Mouse (Mus musculus) layer of hippocampus, adult 11-12 months (tissue): ENCODE results near the gene Ddx19b.
"Not testable (repeated sequence)": the region's sequence is repeated elsewhere in the genome, so short reads cannot be mapped to it uniquely, and the experiment has no call there.

Source experiments
- DNase-seq: peaks from one replicate; pipeline ENCODE4 v3.0.0; 2022; ENCODE audit warnings: low spot score

The Ddx19b gene

GRCm38 (mm10) chr8:110964666-110965065 is 66.9 kb downstream of the Ddx19b start:
- DNase-seq: no peak

DNA sequence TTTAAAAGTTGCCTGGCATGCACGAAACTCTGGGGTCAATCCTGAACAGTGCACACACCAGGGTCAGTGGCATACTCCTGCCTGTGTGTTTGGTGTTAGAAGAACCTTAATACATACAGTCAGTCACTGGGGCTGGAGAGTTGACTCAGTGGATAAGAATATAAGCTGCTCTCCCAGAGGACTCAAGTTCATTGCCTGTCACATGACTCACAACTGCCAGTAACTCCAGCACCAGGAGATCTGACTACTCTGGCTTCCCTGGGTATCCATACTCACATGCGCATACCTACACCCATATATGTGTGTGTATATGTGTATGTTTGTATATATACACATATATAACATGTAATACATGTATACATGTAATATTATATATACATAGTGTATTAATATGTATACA is 68.5 kb downstream of the Ddx19b start:
- no peak for DNase-seq

- DNase-seq: no peak
Observed at GRCm38 (mm10) chr8:110959906-110960305, 71.6 kb downstream of the Ddx19b start.

DNA sequence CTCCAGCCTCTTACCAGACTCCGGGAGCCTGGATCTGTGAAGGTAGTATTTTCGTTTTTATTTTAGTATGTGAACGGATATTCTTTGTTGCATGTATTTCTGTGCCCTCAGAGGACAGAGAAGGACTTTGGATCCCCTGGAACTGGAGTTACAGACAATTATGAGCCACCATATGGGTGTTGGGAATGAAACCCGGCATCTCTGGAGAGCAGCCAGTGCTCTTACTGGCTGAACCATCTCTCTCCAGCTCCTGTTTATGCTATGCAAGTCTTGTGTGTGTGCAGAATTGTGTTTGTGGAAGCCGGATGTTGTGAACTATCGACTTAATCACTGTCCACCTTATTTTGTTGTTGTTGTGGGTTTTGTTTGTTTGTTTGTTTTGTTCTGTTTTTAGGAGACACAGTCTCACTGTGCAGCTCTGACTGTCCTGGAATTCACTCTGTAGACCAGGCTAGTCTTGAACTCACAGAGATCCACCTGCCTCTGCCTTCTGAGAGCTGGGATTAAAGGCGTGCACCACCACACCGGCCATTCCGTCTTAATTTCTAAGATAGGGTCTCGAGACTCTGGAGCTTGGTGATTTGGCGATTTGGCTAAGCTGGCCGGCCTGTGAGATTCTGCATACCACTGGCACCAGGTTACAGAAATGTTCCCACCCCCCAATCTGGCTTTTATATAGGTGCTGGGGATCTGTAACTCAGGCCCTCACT is 72.3 kb downstream of the Ddx19b start:
- peak; percentile 61 for DNase-seq

DNA sequence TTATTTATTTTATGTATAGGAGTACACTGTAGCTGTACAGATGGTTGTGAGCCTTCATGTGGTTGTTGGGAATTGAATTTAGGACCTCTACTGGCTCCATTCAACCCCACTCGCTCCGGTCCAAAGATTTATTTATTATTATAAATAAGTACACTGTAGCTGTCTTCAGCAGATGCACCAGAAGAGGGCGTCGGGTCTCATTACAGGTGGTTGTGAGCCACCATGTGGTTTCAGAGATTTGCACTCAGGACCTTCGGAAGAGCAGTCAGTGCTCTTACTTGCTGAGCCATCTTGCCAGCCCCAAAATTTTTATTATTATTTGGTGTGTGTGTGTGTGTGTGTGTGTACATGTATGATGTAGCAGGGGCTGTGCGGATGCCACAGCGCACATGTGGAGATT is 73.0 kb downstream of the Ddx19b start:
- not testable (repeated sequence) for DNase-seq

- DNase-seq: no peak
Observed at GRCm38 (mm10) chr8:110958135-110958534, 73.4 kb downstream of the Ddx19b start.

DNA sequence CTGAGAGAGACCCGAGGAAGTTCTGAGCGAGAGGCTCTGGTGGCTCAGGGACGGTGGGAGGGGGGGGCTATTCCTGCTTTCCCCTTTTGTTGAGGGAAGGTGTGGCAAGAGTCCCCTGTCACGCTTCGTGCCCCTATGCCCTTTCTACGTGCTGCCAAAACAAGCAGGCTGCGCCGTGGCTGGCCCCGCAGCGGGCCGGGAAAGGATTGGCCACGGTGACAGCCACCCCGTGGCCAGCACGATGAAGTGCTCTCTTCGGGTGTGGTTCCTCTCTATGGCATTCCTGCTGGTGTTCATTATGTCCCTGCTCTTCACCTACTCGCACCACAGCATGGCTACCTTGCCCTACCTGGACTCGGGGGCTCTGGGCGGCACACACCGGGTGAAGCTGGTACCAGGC is 74.1 kb downstream of the Ddx19b start:
- no peak for DNase-seq

- no peak for DNase-seq
Observed at GRCm38 (mm10) chr8:110956619-110957450, 74.7 kb downstream of the Ddx19b start.

DNA sequence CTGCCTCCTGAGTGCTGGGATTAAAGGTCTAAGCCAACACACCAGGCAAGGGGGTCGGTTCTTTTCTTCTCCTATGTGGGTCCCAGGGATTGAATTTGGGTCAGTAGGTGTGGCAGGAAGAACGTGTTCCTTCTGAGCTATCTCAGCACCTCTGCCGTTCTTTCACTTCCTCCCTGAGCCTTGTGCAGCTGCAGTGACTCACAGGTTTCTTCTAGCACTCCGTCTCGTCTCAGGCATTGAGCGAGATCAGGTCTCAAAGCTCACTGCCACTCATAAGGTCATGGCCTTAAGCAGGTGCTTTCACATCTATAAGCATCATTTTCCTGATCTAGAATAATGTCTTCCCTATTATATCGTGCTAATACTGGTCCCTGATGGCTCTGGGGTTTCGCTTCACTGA is 76.8 kb downstream of the Ddx19b start:
- no peak for DNase-seq
